Mouse (Mus musculus): ENCODE data around the gene Mrgprx2.

- no peak for TF ChIP-seq CTCF (IDR thresholded peaks at IDR 0.05; ENCODE audit: low read depth)
- TF ChIP-seq EP300 (IDR thresholded peaks at IDR 0.05; ENCODE audit: low read depth): no peak
These were observed at the start of gene Mrgprx2 for GRCm38 (mm10) chr7:48499221-48499620.
